Mouse (Mus musculus): Measurements from ENCODE around the gene Pfn4.
"Not testable (repeated sequence)": the region's sequence is repeated elsewhere in the genome, so short reads cannot be mapped to it uniquely, and the experiment has no call there.

Gene Pfn4

DNA sequence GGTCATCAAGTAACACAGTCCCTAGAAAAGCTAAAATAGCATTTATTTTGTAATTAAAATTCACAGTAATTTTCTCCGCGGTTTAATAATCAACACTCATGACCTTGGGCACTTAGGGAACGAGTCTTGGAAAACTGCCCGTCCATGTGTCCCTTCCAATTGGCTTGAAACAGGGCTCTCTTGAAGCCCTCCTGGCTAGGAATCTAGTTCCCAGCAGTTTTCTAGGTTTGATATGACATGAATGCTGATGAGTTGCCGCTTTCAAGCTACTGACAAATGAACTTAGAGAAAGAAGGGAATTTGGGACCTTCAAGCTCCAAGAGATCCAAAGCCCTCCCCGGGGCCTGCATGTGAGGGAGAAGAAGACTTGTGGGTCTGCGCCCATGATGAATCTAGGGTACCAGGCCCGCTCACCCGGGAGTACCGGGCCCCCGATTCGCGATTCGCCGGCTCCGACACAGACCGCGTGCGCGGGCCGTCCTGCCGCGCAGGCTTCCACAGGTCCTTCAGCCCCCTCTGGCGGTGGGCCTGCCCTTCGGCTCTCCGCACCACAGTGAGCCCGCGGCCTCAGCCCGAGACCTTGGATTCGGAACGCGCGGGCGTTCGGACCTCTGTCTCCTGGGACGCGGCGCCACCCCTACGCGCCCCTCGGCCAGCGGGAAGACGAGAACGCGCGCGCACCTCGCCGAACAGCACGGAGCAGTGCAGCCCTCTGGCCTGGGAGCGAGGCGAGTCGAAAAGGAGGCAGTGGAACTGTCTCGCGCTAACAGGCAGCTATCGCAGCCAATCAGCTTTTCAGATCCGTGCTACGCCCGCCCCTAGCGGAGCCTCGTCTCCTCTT, at the start of gene Pfn4, which contains the start of gene Fam228b:
Pfn4 (plus strand) TSS at position 531 of the 841 bp plus-strand sequence.
Fam228b (minus strand) TSS at position 776 of the 841 bp plus-strand sequence.
- peak; percentile 98 to 100 for DNase-seq (ENCODE audit: low spot score in 2 of 2)

DNA sequence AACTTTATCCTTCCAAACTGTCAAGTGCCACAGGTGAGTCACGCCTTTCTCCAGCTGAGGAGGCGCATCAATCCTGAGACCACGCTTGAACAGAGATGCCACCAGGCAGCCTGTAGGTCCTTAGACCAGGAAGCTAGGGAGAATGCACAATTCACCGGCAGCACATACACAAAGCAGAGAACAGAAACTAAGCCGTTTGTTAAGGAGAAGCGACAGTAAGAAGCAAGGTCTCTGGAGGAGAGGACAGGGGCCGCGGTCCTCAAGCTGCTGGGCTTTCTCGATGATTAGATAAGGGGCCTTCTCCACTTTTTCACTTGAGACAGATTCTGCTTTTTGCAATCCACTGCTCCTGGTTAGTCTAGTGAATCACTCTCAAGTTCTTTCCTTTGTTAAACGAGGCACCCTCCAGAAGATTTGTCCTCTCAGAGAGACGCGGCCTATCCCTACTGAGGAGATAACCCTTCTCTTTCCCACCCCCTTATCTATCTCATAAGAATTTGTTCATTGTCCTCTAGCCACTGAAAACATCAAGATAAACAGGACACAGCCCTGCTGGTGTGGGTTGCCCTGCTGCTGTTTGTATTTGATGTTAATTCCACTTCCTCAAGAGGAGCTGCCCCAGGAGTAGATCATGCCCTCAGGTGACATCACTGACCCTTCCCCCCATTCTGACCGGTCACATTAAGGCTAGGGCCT, 49.6 kb upstream of the Pfn4 start:
- no peak for DNase-seq (ENCODE audit: low spot score in 2 of 2)

DNA sequence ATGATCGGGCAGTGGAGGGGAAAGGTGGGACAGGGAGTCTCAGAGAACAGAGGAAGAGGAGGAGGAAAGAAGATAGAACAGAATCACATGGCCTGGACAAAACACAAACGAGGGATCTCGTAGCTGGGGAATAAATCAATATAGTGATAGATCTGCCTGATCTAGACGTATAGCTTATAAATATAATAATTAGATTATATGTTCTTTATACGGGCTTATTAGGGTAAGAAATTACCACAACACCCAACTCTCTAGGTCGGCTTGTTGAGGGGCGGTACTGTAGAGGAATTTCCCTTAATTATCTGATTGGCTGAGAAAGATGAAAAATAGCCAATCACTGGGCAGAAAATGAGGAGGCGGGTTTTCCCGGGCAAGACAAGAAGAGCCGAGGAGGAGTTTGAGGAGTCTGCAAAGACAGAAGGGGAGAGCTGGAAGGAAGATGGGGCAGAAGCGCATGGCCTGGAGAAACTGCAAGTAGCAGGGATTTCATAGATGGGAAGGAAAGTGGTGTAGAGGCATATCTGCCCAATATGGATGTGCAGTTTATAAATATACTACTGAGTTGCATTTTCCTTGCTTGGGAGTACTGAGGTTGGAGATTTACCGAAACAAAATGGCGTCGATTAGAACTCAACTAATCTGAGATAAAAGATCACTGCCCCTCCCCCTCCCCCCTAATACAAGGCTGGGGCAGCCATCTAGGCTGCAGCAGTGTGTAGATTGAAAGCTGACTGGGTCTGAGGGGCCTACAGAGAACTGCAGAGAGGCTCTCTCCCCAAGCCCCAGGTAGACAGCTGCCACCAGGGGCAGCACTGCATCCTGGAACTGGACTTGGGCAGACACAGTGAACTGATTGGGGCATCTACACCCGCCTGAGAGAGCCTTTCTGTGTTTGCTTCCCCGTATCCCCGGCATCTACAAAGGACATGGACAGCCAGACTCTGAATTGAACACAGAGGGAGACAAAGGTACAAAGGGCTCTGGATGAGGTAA, 48.8 kb upstream of the Pfn4 start:
- DNase-seq (ENCODE audit: low spot score in 2 of 2), result no peak

DNA sequence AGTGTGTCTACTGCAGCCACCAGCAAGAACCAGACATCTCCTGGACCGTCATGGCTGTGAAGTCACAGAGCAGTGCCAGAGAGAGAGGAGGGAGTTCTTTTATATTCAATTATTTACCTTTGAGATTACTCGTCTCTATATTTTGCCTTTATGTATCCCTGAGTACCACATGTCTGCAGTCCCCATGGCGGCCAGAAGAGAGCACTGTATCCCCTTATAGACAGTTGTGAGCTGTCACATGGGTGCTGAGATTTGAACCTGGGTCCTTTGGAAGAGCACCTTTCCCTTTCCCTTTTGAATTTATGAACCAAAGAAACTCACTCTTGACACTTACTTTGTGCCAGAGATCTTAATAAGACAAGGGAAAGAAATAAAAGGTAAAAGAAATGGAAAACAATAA, 39.7 kb upstream of the Pfn4 start:
- no peak for DNase-seq (ENCODE audit: low spot score in 2 of 2)

DNA sequence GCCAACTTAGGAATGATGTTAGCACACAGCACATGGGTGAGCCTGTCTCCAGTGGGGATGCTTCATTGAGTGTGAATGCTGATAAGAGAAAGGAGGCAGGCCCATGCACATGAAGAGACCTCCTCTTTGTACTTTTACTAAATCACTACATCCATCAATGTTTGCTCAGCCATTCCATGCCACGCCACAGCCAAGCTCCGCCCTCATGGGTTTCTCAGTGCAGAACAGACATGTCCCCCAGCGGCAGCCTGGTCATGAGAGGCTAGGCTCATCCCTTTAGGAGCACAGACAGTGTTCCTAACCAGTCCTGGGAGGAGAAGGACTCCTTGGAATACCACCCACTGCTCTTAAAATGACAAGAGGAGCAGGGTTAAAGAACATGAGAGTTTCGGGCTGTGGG, 37.2 kb upstream of the Pfn4 start:
- DNase-seq (ENCODE audit: low spot score in 2 of 2), result no peak

DNA sequence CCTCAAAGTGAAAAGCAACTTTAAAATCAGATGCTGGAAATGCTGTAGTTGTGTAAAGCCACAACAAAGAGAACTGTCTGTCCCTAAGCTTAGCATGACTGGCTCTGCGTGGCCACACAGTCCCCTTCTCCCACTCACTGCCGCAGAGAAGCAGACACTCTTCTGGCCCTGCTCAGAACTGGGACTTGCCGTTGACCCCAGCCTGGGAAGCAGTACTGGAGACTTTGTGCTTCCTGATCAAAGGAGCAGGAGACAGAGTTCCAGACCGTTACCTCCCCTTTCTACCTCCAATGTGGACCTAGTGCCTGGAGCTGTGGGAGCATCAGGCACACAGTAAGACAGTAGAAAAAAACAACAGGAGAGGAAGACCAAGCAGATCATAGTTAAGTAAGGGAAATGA, 36.5 kb upstream of the Pfn4 start:
- no peak for DNase-seq (ENCODE audit: low spot score in 2 of 2)

DNA sequence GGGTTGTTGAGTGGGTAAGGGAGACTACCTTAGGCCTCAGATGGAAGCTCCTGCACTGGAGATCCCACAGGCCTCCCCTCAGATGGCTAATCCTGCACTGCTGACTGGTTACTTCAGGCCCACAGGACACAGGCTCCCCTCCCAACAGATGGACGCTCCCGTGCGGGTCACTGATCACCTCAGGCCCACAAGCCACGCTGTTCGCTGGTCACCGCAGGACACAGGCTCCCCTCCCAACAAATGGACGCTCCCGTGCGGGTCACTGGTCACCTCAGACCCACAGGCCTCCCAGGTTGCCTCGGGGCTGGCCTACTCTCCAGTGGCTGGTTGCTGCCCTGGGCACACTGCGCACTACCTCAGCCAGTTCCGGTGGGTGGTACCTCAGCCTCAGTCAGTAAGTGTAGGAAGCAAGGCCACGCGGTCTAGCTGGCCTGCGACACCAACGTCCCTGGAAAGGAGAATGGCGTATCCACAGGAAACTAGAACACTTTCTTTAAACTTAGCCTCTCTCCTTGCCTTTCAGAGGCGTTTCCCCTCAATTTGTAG, 30.7 kb upstream of the Pfn4 start, which contains the start of gene Fam228a:
Fam228a (minus strand) TSS at position 400 of the 546 bp plus-strand sequence.
- no peak for DNase-seq (ENCODE audit: low spot score in 2 of 2)

DNA sequence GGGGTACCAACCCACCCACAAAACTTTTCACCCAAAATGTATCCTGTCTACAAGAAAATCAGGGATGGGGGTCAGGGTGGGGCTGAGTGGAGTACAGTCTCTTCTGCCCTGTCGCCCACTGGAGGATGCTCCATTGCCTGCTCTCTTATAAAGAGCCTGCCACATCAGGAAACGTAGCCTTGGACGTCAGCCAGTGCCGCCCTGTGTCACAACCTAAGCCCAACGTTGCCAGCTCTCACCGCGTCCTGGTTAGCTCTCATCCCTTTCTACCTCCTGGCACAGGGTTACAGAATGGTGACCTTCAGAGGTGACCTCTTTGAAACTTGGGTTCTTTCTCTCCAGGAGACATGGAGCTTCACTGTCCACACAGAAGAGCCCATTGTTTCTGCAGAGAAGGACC, 28.0 kb upstream of the Pfn4 start:
- DNase-seq (ENCODE audit: low spot score in 2 of 2), result no peak

DNA sequence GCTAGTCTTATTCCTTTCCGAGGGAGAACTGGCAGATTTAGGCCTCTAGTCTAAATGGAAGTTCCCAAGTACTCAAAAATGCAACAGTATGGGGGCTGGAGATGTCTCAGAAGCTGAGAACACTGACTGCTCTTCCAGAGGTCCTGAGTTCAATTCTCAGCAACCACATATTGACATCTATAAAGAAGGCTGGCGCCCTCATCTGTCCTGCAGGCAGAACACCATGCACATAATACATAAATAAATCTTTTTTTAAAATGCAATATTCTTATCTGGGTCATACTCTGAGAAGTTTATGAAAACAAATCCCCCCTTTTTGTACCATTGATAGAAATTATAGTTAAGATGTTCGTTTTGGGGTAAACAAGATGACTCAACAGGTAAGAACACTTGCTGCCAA, 26.6 kb upstream of the Pfn4 start:
- no peak for DNase-seq (ENCODE audit: low spot score in 2 of 2)

DNA sequence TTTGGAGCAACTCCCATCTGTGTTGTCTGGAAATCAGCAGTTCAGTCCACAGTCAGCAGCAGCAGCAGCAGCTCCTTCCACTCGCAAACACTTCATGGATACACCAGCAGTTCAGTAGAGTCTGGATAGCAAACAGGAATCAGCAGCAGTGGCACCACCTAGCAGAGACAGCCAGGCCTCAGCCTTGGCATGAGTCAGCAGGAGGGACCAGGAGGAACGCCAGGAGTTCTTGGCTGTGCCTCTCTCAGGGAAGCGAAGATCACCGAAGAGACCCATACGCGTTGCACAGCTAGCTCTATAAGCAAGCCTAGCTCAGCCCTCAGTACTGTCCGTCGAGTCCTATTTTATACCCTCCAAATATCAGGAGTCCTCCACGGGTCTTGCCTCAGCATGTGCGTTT, 24.3 kb upstream of the Pfn4 start:
- no peak for DNase-seq (ENCODE audit: low spot score in 2 of 2)

DNA sequence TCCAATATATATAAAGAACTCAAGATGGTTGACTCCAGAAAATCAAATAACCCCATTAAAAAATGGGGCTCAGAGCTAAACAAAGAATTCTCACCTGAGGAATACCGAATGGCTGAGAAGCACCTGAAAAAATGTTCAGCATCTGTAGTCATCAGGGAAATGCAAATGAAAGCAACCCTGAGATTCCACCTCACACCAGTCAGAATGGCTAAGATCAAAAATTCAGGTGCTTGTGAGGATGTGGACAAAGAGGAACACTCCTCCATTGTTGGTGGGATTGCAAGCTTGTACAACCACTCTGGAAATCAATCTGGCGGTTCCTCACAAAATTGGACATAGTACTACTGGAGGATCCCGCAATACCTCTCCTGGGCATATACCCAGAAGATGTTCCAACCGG, 14.4 kb upstream of the Pfn4 start:
- DNase-seq (ENCODE audit: low spot score in 2 of 2), result not testable (repeated sequence)

DNA sequence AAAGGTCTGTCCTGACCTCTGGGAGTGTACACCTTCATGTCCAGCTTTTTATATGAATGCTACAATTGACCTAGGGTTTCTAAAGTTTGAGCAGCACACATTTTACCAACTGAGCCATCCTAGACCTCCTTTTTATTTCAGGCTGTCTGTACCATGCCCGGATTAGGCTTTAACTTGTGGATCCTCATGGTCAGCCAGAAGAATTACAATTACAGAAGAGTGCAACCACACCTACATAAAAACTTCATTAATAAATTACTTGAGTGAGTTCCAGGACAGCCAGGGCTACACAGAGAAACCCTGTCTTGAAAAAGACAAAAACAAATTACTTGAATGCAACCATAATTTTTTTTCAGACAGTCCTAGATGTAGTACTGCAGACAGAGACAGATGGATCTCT, 11.8 kb upstream of the Pfn4 start:
- no peak for DNase-seq (ENCODE audit: low spot score in 2 of 2)

DNA sequence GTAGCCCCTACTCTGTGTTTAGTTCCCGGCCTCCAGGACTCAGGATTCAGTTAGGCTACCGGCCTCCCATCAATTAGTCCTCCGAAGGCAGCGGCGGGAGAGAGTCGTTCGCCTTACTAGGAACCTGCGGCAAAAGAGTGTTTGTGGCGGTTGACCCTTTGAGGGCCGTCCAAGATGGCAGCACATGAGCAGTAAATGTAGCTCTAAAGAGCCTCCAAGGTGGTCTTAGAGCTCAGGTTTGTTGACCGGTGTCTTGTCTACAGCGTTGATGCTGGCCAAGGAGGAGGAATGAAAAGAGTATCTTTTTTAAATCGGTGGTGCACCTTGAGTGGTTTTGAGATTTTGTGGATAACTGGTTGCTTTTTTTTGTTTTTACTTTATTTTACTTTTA, 506 bp downstream of the Pfn4 start:
- DNase-seq (ENCODE audit: low spot score in 2 of 2), result no peak

DNA sequence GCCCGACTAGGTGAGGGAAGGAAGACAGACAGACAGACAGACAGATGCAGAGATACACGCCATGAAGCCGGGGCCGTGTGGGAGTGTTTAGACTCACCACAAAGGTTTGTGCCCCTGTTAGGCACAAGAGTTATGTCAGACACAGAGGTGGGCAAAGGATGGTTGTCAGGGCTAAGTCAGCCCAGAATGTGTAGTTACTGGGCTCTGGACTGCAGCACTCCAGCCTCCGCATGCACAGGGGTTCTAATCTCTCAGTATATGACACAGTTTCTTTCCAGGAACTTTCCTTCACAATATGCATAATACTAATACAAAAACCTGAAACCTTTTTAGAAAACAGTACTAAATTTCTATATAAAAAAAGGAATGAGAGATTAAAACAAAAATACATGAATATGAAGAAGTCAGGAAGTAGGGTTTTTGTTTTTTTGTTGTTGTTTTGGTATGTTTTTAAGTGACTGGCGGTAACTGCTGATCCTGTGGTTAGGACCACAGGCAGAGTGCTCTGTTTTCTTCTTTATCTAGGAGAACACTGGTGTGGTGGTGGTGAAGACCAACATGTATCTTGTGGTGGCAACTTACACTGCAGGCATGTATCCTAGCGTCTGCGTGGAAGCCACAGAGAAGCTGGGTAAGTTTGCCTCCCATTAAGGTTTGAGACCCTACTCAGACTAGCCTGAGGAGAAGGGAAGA, 6.2 kb downstream of the Pfn4 start:
- DNase-seq (ENCODE audit: low spot score in 2 of 2), result no peak

DNA sequence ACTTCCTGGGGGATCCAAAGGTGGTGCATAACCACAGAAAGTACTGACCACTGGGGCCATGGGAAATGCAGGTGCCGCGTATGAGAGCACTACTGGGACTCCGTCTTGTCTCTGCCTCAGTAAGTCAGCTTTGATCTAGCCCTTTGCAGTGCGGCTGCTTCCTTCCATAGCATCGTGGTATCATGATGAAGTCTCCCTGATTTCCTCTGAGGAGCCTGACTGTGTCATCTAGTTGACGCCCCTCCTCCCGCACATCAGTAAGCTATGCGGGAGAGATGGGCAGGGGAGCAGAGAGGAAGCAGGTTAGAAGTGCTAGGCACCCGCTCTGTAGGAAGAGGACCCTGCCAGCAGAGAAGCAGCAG, 6.7 kb downstream of the Pfn4 start:
- DNase-seq (ENCODE audit: low spot score in 2 of 2), result no peak

DNA sequence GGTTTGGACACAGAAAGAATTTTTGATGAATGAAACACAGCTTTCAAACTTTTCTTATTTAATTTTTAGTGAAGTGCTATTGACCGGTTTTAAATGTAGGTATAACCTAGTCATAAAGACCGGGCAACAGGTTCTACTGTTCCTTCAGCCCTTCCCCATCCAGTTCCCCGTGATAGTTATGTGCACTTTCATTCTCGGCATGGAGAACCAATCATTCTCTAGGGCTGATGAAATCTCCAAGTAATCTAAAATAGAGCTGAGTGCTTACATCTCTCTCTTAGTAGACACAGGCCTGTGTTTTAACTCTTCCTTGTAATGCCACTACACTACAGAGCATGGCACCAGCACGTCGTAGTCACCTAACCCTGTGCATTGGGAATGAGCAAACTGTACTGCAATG, 8.9 kb downstream of the Pfn4 start:
- no peak for DNase-seq (ENCODE audit: low spot score in 2 of 2)

DNA sequence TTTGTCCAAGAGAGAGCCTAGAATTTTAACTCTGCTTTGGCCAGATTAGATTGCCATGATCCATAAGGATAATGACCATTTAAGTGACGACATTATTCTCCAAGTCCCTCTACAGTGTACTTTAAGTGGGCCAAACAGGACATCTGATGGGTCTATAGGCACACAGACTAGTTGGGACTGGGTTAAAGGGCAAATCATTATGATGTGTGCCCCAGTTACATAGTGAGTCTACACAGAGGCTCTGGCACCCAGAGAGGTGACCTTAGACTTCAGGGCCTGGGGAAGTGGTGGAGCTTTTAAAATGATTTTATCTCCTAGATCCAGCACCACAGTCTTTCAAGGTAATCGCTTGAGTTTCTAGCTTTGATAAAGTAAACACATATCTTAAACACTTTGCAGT, 11.4 kb downstream of the Pfn4 start:
- no peak for DNase-seq (ENCODE audit: low spot score in 2 of 2)

DNA sequence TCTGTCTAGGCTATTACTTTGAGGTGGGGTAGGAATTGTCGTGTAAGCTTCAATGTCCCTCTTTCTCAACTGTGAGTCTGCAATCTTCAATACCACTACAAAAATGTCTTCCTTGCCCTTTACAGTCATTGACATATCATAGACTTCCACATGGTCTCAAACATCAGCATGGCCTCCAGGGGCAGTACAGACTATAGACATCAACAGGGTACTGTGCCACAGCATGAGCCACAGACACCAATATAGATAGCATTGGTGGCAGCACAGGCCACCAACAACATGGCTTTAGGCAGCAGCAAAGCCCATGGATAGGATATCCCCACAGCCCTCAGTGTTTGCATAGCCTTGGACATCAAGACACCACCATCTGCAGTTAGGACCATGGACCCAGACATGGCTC, 12.4 kb downstream of the Pfn4 start:
- DNase-seq (ENCODE audit: low spot score in 2 of 2), result no peak

DNA sequence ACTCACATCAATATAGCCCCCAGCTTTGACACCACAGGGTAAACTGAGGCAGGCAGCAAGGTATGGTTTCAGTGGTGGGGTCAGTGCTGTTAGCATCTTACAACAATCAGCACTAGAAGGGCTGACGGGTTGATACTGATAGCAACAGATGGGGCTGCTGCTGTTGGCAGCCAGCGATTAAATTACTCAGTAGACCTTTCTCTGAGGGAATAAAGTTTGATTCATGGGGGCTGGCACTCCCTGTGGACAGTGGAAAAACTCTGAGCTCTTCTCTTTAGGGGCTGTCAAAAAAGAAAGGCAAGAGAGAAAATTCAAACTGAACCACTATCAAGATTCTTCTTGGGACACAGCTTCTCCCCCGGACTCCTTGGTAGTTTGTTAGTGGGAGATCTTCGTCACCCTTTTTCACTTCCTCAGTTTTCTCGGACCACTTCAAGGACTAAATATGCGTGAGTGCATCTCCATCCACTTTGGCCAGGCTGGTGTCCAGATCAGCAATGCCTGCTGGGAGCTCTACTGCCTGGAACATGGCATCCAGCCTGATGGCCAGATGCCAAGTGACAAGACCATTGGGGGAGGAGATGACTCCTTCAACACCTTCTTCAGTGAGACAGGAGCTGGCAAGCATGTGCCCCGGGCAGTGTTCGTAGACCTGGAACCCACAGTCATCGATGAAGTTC, 13.0 kb downstream of the Pfn4 start:
- DNase-seq (ENCODE audit: low spot score in 2 of 2), result not testable (repeated sequence)

DNA sequence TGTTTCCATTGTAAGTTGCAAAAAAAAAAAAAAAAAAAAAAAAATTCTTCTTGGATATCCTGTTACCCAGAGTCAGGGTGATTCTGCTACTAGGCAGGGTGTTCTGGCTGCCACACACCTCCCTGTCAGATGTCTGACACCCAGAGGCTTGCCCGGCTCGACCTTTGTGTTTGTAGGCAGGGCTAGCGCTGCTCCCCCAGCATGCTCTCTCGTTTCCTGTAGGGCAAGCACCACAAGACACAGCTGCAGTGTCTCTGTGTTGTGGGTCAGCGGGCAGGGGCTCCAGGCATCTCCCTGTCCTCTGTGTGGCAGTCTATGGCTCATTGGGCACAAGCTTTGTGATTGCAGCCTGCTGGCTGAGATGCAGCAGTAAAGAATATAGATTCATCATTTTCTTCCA, 14.8 kb downstream of the Pfn4 start:
- no peak for DNase-seq (ENCODE audit: low spot score in 2 of 2)

DNA sequence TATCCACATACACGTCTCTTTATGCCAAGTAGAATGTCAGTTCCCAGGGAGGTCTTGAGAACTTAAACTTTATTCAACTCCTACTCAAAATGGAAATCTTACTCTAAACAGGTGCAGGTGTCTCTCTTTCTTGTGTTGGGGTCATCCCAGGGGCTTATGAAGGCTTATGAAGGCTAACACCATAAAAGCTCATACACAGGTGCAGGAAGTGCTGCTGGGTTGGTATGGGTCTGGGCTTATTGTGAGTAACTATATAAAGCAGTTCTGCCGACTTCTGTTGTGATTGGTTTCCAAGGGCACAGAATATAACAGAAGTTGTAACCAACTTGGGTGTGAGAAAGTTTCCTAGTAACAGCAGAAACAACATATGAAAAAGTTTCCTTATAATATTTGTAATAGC, 15.6 kb downstream of the Pfn4 start:
- DNase-seq (ENCODE audit: low spot score in 2 of 2), result no peak

Measured in cerebellum, postnatal 4 days (tissue).